In genomic region chr4:126434094-126434493, GRCm38 (mm10) we compare ENCODE assay signal across 28 mouse cellular contexts.
"Had no signal": no experiment of that assay in that cellular context is flagged by ENCODE, and none has a peak within 500 bp of the region (broad histone marks: within the 10 kb centered on the region; RNA-seq: fewer than 3 reads in every experiment).

No protein-coding gene starts in this region.

- H3K4me3 ChIP-seq: embryonic facial prominence, embryonic 10.5 days; embryonic facial prominence, embryonic 12.5 days; embryonic facial prominence, embryonic 13.5 days; embryonic facial prominence, embryonic 15.5 days; erythroblast, embryonic 14.5 days; forebrain, embryonic 10.5 days; forebrain, embryonic 12.5 days; forebrain, embryonic 13.5 days; forebrain, embryonic 15.5 days; gastrocnemius, adult 2 months; heart, adult 2 months had no signal

- DNase-seq: cerebellum, adult 2 months; cerebellum, adult 8-10 months; cerebellum, adult 9-10 months; cerebellum, adult 9-11 months; cerebellum, postnatal 10 days; cerebellum, postnatal 14 days; cerebellum, postnatal 25 days; cerebellum, postnatal 36 days; embryo, embryonic 11 days; forebrain, postnatal 0 days; gastrocnemius, adult 2 months; gastrocnemius, postnatal 10 days; gastrocnemius, postnatal 14 days; gastrocnemius, postnatal 25 days; gastrocnemius, postnatal 36 days; heart, adult 18-20 months; heart, adult 2 months had no signal

- H3K9me3 ChIP-seq: embryonic facial prominence, embryonic 10.5 days; embryonic facial prominence, embryonic 12.5 days; embryonic facial prominence, embryonic 13.5 days; embryonic facial prominence, embryonic 15.5 days; forebrain, embryonic 10.5 days; forebrain, embryonic 12.5 days; forebrain, embryonic 13.5 days; forebrain, embryonic 15.5 days had no signal

- H3K4me2 ChIP-seq: embryonic facial prominence, embryonic 12.5 days; embryonic facial prominence, embryonic 13.5 days; embryonic facial prominence, embryonic 15.5 days; forebrain, embryonic 12.5 days; forebrain, embryonic 13.5 days; forebrain, embryonic 15.5 days had no signal

- H3K4me1 ChIP-seq: embryonic facial prominence, embryonic 12.5 days; embryonic facial prominence, embryonic 15.5 days had no signal

- H3K9ac ChIP-seq: embryonic facial prominence, embryonic 12.5 days; embryonic facial prominence, embryonic 13.5 days; embryonic facial prominence, embryonic 15.5 days; forebrain, embryonic 12.5 days; forebrain, embryonic 13.5 days; forebrain, embryonic 15.5 days; forebrain, postnatal 0 days had no signal

- ATAC-seq: forebrain, embryonic 13.5 days; forebrain, embryonic 14.5 days; forebrain, embryonic 15.5 days; forebrain, embryonic 16.5 days; forebrain, postnatal 0 days had no signal

- H3K27me3 ChIP-seq: embryonic facial prominence, embryonic 12.5 days; embryonic facial prominence, embryonic 13.5 days; embryonic facial prominence, embryonic 15.5 days; forebrain, embryonic 12.5 days; forebrain, embryonic 13.5 days; forebrain, embryonic 15.5 days had no signal

- H3K27ac ChIP-seq: embryonic facial prominence, embryonic 10.5 days; embryonic facial prominence, embryonic 12.5 days; embryonic facial prominence, embryonic 13.5 days; embryonic facial prominence, embryonic 15.5 days; forebrain, embryonic 10.5 days; forebrain, embryonic 12.5 days; forebrain, embryonic 13.5 days; forebrain, embryonic 15.5 days; gastrocnemius, adult 2 months; heart, adult 2 months had no signal
